Mouse (Mus musculus): ENCODE results near the gene Dhrs7c. TPM values are rescaled to one million over a fixed set of nuclear protein-coding genes. Genes with fewer than 3 reads are reported as not detected.

Gene Dhrs7c
- total and polyA plus RNA-seq, 3 experiments, result not detected

GRCm38 (mm10) chr11:67853996-67854395, 56.0 kb downstream of the Dhrs7c start:
- Histone ChIP-seq H3K27me3 (ENCODE audit: control insufficient read depth in 1 of 2, insufficient read depth in 2 of 2, low read length in 2 of 2) (no peaks in the 10 kb centered on the region), H3K4me3 (ENCODE audit: control insufficient read depth in 1 of 2, insufficient read depth in 1 of 2, low read depth in 2 of 2, low read length in 2 of 2) (no peak overlapping the region), H3K27ac (ENCODE audit: control insufficient read depth, low read depth, low read length) (no peak overlapping the region), H3K36me3 (ENCODE audit: control insufficient read depth in 1 of 2, insufficient read depth in 2 of 2, low read length in 2 of 2) (no peaks in the 10 kb centered on the region), H3K79me2 (ENCODE audit: control insufficient read depth, insufficient read depth, low read length, poor library complexity) (no peaks in the 10 kb centered on the region), H3K9me3 (replicated peaks; ENCODE audit: insufficient read depth, low read length) (no peaks in the 10 kb centered on the region), H3K4me1 (ENCODE audit: control insufficient read depth in 1 of 2, insufficient read depth in 2 of 2, low read length in 2 of 2) (no peaks in the 10 kb centered on the region), H3K9ac (ENCODE audit: control insufficient read depth, low read depth, low read length, poor library complexity, severe bottlenecking) (no peak overlapping the region)
- no peak for DNase-seq (ENCODE audit: low read depth, low spot score)
- no peak for TF ChIP-seq ZMIZ1 (IDR thresholded peaks at IDR 0.05; ENCODE audit: low read depth, low read length)
- TF ChIP-seq TAL1 (IDR thresholded peaks at IDR 0.05; ENCODE audit: low read length), result no peak
- no peak for TF ChIP-seq POLR2AphosphoS2 (IDR thresholded peaks at IDR 0.05; ENCODE audit: low read length)
- no peak for TF ChIP-seq E2F4 (IDR thresholded peaks at IDR 0.05; ENCODE audit: borderline replicate concordance, low read depth, low read length)
- no peak for TF ChIP-seq EP300 (IDR thresholded peaks at IDR 0.05; ENCODE audit: low read depth in 1 of 2, low read length in 2 of 2)
- no peak for TF ChIP-seq ZKSCAN1 (IDR thresholded peaks at IDR 0.05; ENCODE audit: low read depth, low read length)
- TF ChIP-seq HCFC1 (IDR thresholded peaks at IDR 0.05; ENCODE audit: low read depth, low read length), result no peak
- TF ChIP-seq NELFE (IDR thresholded peaks at IDR 0.05; ENCODE audit: low read depth, low read length), result no peak
- TF ChIP-seq TBP (IDR thresholded peaks at IDR 0.05; ENCODE audit: low read depth, low read length), result no peak
- no peak for TF ChIP-seq USF2 (IDR thresholded peaks at IDR 0.05; ENCODE audit: borderline replicate concordance in 1 of 2, insufficient read depth in 1 of 2, low read depth in 1 of 2, low read length in 2 of 2)
- no peak for TF ChIP-seq UBTF (IDR thresholded peaks at IDR 0.05; ENCODE audit: borderline replicate concordance, insufficient read depth, low read depth, low read length)
- no peak for TF ChIP-seq CHD2 (IDR thresholded peaks at IDR 0.05; ENCODE audit: low read length)
- TF ChIP-seq MYC (IDR thresholded peaks at IDR 0.05; ENCODE audit: low read depth, low read length), result no peak
- no peak for TF ChIP-seq SIN3A (IDR thresholded peaks at IDR 0.05; ENCODE audit: low read length)
- TF ChIP-seq POLR2A (IDR thresholded peaks at IDR 0.05; ENCODE audit: control insufficient read depth in 1 of 2, insufficient read depth in 1 of 2, low read depth in 1 of 2, low read length in 2 of 2, poor library complexity in 1 of 2), result no peak
- no peak for TF ChIP-seq GABPA (IDR thresholded peaks at IDR 0.05; ENCODE audit: low read depth, low read length)

GRCm38 (mm10) chr11:67855035-67855434, 57.0 kb downstream of the Dhrs7c start:
- H3K4me1 ChIP-seq (ENCODE audit: control insufficient read depth in 1 of 2, insufficient read depth in 2 of 2, low read length in 2 of 2), result no peaks in the 10 kb centered on the region
- peak; percentile 22 for DNase-seq (ENCODE audit: low read depth, low spot score)
- no peaks in the 10 kb centered on the region for H3K27me3 ChIP-seq (ENCODE audit: control insufficient read depth in 1 of 2, insufficient read depth in 2 of 2, low read length in 2 of 2)
- no peaks in the 10 kb centered on the region for H3K79me2 ChIP-seq (ENCODE audit: control insufficient read depth, insufficient read depth, low read length, poor library complexity)
- H3K9me3 ChIP-seq (replicated peaks; ENCODE audit: insufficient read depth, low read length), result no peaks in the 10 kb centered on the region
- TF ChIP-seq SMC3 (IDR thresholded peaks at IDR 0.05; ENCODE audit: low read depth, low read length), result 0 out of 2 replicates have a peak, but pooled peaks have one; percentile 14
- TF ChIP-seq HCFC1 (IDR thresholded peaks at IDR 0.05; ENCODE audit: low read depth, low read length), result no peak
- no peak for TF ChIP-seq POLR2A (IDR thresholded peaks at IDR 0.05; ENCODE audit: control insufficient read depth in 1 of 2, insufficient read depth in 1 of 2, low read depth in 1 of 2, low read length in 2 of 2, poor library complexity in 1 of 2)
- TF ChIP-seq USF2 (IDR thresholded peaks at IDR 0.05; ENCODE audit: borderline replicate concordance in 1 of 2, insufficient read depth in 1 of 2, low read depth in 1 of 2, low read length in 2 of 2), result no peak
- TF ChIP-seq NRF1 (IDR thresholded peaks at IDR 0.05; ENCODE audit: insufficient read depth, low read depth, low read length, poor library complexity, severe bottlenecking), result no peak
- no peak for TF ChIP-seq ELF1 (IDR thresholded peaks at IDR 0.05; ENCODE audit: low read depth, low read length)
- no peak for TF ChIP-seq MAFK (IDR thresholded peaks at IDR 0.05; ENCODE audit: borderline replicate concordance, low read depth, low read length)
- no peak for TF ChIP-seq ZKSCAN1 (IDR thresholded peaks at IDR 0.05; ENCODE audit: low read depth, low read length)
- TF ChIP-seq TBP (IDR thresholded peaks at IDR 0.05; ENCODE audit: low read depth, low read length), result no peak
- no peak for TF ChIP-seq SIN3A (IDR thresholded peaks at IDR 0.05; ENCODE audit: low read length)
- TF ChIP-seq CHD2 (IDR thresholded peaks at IDR 0.05; ENCODE audit: low read length), result no peak
- no peak for TF ChIP-seq MAX (IDR thresholded peaks at IDR 0.05; ENCODE audit: low read length)
- no peak for TF ChIP-seq USF1 (IDR thresholded peaks at IDR 0.05; ENCODE audit: low read depth, low read length)
- TF ChIP-seq GABPA (IDR thresholded peaks at IDR 0.05; ENCODE audit: low read depth, low read length), result no peak
- TF ChIP-seq RAD21 (IDR thresholded peaks at IDR 0.05; ENCODE audit: low read depth, low read length), result peak; percentile 0; the same call in 1 of the 2 replicates
- TF ChIP-seq MEF2A (IDR thresholded peaks at IDR 0.05; ENCODE audit: extremely low read depth, insufficient replicate concordance, low read depth, low read length, poor library complexity, severe bottlenecking), result no peak
- TF ChIP-seq UBTF (IDR thresholded peaks at IDR 0.05; ENCODE audit: borderline replicate concordance, insufficient read depth, low read depth, low read length), result no peak
- TF ChIP-seq ZMIZ1 (IDR thresholded peaks at IDR 0.05; ENCODE audit: low read depth, low read length), result no peak
- TF ChIP-seq JUND (IDR thresholded peaks at IDR 0.05; ENCODE audit: low read depth, low read length), result no peak
- no peak for TF ChIP-seq MXI1 (IDR thresholded peaks at IDR 0.05; ENCODE audit: low read depth, low read length)
- TF ChIP-seq RCOR1 (IDR thresholded peaks at IDR 0.05; ENCODE audit: low read depth, low read length), result no peak
- TF ChIP-seq CTCF (IDR thresholded peaks at IDR 0.05 in 2 of 3, conservative IDR thresholded peaks at IDR 0.05 in 1 of 3; ENCODE audit: control insufficient read depth in 1 of 3, insufficient read depth in 1 of 3, low read depth in 2 of 3, low read length in 3 of 3, poor library complexity in 1 of 3, severe bottlenecking in 1 of 3), result peak; percentile 36 to 51 (median 38)
- TF ChIP-seq NELFE (IDR thresholded peaks at IDR 0.05; ENCODE audit: low read depth, low read length), result no peak
- TF ChIP-seq CHD1 (IDR thresholded peaks at IDR 0.05; ENCODE audit: low read depth, low read length), result no peak
- H3K36me3 ChIP-seq (ENCODE audit: control insufficient read depth in 1 of 2, insufficient read depth in 2 of 2, low read length in 2 of 2), result no peaks in the 10 kb centered on the region
- no peak overlapping the region for H3K9ac ChIP-seq (ENCODE audit: control insufficient read depth, low read depth, low read length, poor library complexity, severe bottlenecking)
- no peak overlapping the region for H3K27ac ChIP-seq (ENCODE audit: control insufficient read depth, low read depth, low read length)
- H3K4me3 ChIP-seq (ENCODE audit: control insufficient read depth in 1 of 2, insufficient read depth in 1 of 2, low read depth in 2 of 2, low read length in 2 of 2), result no peak overlapping the region

Data from MEL (cell line).